Mouse (Mus musculus) ES-E14 (cell line): ENCODE measurements around the gene Lcn12. TPM values are rescaled to one million over a fixed set of nuclear protein-coding genes. Genes with fewer than 3 reads are reported as not detected.

Source experiments
- DNase-seq: peaks from one replicate; pipeline ENCODE4 v3.0.0-alpha.2; 2013; ENCODE audit warnings: low read depth, low spot score
- H3K27ac ChIP-seq: 2 replicates; pipeline ENCODE4 v1.5.1; 2012; ENCODE audit warnings: low read depth, mild to moderate bottlenecking, low read length, moderate library complexity, mixed read lengths; ENCODE audit not compliant: poor library complexity, insufficient read depth, severe bottlenecking
- H3K36me3 ChIP-seq: 2 replicates; pipeline ENCODE4 v1.6.1; 2012; ENCODE audit warnings: mild to moderate bottlenecking, low read length, moderate library complexity, mixed read lengths; ENCODE audit not compliant: control insufficient read depth, poor library complexity, insufficient read depth, severe bottlenecking
- H3K4me1 ChIP-seq, 2 experiments: fragments of 150-350 bp in 1 of 2; sonication (generic) in 1 of 2; 2 replicates each; pipeline ENCODE4 v1.6.1; 2012; ENCODE audit warnings: low read length in 2 of 2, mild to moderate bottlenecking in 1 of 2, mixed read lengths in 1 of 2; ENCODE audit not compliant: control insufficient read depth in 2 of 2, insufficient read depth in 2 of 2, poor library complexity in 1 of 2
- H3K4me3 ChIP-seq, 2 experiments: fragments of 150-350 bp in 1 of 2; sonication (generic) in 1 of 2; 2 replicates each; pipeline ENCODE4 v1.5.1; 2012; ENCODE audit warnings: low read length in 2 of 2, low read depth in 1 of 2, mild to moderate bottlenecking in 1 of 2, mixed read lengths in 1 of 2; ENCODE audit not compliant: insufficient read depth in 1 of 2, poor library complexity in 1 of 2, severe bottlenecking in 1 of 2
- H3K9ac ChIP-seq: 2 replicates; pipeline ENCODE4 v1.6.1; 2012; ENCODE audit warnings: low read depth, mild to moderate bottlenecking, low read length, mixed read lengths; ENCODE audit not compliant: poor library complexity, insufficient read depth, severe bottlenecking
- H3K9me3 ChIP-seq: fragments of 150-350 bp; sonication (generic); 2 replicates; pipeline ENCODE4 v1.6.1; 2012; ENCODE audit warnings: low read depth, mild to moderate bottlenecking, low read length; ENCODE audit not compliant: control insufficient read depth, insufficient read depth
- CHD2 ChIP-seq: IDR thresholded peaks from 2 replicates; pipeline ENCODE4 v1.6.1; 2014; ENCODE audit warnings: mild to moderate bottlenecking, low read depth, low read length, inconsistent platforms
- HCFC1 ChIP-seq: IDR thresholded peaks from 2 replicates; pipeline ENCODE4 v1.6.1; 2012; ENCODE audit warnings: low read length, inconsistent platforms, borderline replicate concordance; ENCODE audit not compliant: insufficient read depth
- MAFK ChIP-seq: IDR thresholded peaks from 2 replicates; pipeline ENCODE4 v1.6.1; 2014; ENCODE audit warnings: mild to moderate bottlenecking, low read depth, low read length, inconsistent platforms; ENCODE audit not compliant: insufficient read depth
- ZC3H11A ChIP-seq: IDR thresholded peaks from 2 replicates; pipeline ENCODE4 v1.6.1; 2012; ENCODE audit warnings: low read depth, mild to moderate bottlenecking, inconsistent platforms, low read length, borderline replicate concordance
- ZNF384 ChIP-seq: IDR thresholded peaks from 2 replicates; pipeline ENCODE4 v1.6.1; 2012; ENCODE audit warnings: low read depth, low read length, inconsistent platforms
- in situ Hi-C, 2 experiments: fragments of 600-800 bp; cut with MboI; formaldehyde crosslinking; loops; one replicate each; pipeline ENCODE4 v1.15.1; 2025; ENCODE audit warnings: low sequenced_read_pairs in 2 of 2, inconsistent platforms in 1 of 2; ENCODE audit not compliant: unreplicated experiment in 2 of 2
- total RNA-seq: library from RNA; depleted of rRNA; stranded (reverse); fragments of 300-350 nt; gene quantifications from 2 replicates; pipeline ENCODE4 v1.2.3, GENCODE M21; 2012

The Lcn12 gene
- total RNA-seq, 1 experiment = not detected

DNA sequence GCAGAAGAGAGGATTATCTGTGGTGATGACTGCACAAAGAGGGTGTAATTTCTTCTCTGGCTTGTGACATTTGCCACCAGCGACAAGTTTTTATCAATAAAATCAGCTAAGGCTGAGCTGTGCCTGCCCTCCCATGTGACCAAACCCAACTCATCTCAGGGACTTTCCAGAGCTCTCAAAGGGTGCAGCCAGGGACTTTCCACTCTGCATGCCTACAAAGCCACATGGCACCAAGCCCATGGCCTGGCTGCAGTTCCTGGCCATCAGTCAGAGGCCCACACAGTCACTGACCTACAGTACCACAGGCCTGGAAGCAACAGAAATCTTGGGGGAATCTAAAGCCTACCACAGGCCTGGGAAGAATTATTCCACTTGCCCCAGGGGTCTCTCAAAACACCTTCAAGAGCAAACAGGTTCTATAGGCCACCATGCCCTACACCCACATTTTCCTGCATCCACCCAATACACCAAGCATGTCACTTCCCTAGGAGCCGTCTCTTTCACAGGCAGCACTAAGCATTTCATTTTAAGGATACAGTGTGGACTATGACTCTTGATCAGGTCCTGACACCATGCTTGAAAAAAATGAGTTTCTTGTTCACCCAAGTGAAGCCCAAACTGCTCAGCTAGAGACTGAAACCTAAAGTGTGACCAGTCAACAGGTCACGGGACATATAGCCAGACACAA, 40.6 kb upstream of the Lcn12 start:
- in situ Hi-C loops = no loop called here
- TF ChIP-seq HCFC1 (no peak), CHD2 (no peak), MAFK (no peak), ZNF384 (no peak), ZC3H11A (no peak)
- Histone ChIP-seq H3K4me3 (no peak overlapping the region), H3K9ac (no peak overlapping the region), H3K36me3 (peaks cover 16% of the 10 kb centered on the region; the same call in 1 of the 2 replicates), H3K9me3 (no peaks in the 10 kb centered on the region), H3K27ac (no peak overlapping the region), H3K4me1 (no peaks in the 10 kb centered on the region)
- DNase-seq = no peak

DNA sequence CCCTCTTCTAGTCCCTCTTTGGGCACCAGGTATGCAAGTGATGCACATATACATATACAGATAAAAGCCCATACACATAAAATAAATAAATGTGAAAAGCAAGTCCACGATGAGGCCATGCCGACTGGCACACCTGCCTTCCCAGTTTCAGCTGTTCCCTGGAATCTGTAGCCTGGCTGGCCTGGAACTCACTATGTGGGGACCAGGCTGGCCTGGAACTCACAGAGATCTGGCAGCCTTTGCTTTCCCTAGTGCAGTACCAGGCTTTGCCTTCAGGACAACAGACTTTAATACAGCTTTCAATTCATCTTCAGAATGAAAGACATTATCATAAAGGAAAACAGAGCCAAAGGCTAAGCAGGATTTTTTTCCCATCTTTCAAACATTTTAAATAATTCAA, 40.0 kb upstream of the Lcn12 start:
- Histone ChIP-seq H3K4me1 (no peaks in the 10 kb centered on the region), H3K27ac (no peak overlapping the region), H3K9me3 (no peaks in the 10 kb centered on the region), H3K36me3 (peaks cover 14% of the 10 kb centered on the region; the same call in 1 of the 2 replicates), H3K9ac (no peak overlapping the region), H3K4me3 (no peak overlapping the region)
- TF ChIP-seq MAFK (no peak), ZC3H11A (no peak), HCFC1 (no peak), CHD2 (no peak), ZNF384 (no peak)
- in situ Hi-C loops = no loop called here
- DNase-seq = no peak

DNA sequence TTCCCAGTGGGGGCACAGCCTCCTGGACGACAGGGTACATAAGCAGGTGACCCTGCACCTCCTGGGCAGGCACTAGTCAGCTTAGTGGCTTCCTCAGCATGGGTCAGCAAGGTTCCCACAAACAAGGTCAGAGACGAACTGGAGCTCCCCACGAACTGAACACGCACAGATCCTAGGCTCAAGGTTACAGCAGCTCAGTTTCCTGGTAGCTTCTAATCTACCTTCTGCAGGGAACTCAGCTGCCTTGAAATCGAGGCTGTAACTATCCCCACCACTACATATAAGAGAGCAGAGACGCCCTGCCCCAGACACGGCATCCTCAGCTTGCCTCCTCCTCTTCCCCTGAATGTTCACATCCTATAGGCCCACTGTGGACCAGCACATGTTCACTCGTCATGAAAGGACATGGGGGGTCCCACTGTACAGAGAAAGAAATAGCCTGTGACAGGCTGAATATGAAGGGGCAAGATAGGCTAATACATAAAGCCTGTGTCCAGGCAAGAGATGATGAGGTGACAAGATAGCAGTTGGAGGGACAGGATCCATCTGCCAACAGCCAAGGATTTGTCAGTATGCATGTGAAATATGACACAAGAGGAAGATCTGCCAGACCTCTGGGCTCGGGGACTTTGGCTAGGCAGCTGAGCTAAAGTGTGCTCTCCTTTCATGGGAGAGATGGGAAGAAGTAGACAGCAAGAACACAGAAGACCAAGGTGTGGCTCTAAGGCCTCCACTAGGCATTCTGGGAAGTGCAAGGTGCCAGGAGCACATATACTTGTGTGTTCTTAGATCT, 33.0 kb upstream of the Lcn12 start:
- Histone ChIP-seq H3K4me1 (no peaks in the 10 kb centered on the region), H3K9ac (no peak overlapping the region), H3K4me3 (no peak overlapping the region), H3K9me3 (no peaks in the 10 kb centered on the region), H3K36me3 (peaks cover 45% of the 10 kb centered on the region), H3K27ac (no peak overlapping the region)
- TF ChIP-seq ZC3H11A = no peak
- TF ChIP-seq CHD2 = no peak
- TF ChIP-seq HCFC1 = no peak
- TF ChIP-seq MAFK = no peak
- no peak for TF ChIP-seq ZNF384
- in situ Hi-C loops = no loop called here
- no peak for DNase-seq

DNA sequence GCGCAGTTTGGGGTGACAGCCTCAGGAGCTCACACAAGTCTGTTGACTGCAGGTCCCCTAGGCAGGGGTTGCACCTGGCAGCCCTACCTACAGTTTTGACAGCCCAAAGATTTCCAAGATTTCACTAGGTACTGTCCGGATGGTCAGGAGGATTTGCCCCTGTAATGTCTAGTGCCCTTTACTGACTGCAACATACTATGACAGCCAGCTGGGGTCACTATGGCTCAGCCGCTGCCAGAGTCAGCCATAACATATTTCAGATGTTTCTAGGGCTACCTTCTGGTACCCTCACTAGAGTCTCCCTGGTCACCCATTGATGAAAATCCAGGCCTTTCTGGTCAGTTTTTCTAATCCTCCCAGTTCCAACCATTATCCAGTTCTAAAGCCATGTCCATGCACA, 16.2 kb upstream of the Lcn12 start:
- in situ Hi-C loops = no loop called here
- Histone ChIP-seq H3K4me3 (no peak overlapping the region), H3K36me3 (no peaks in the 10 kb centered on the region), H3K9me3 (no peaks in the 10 kb centered on the region), H3K4me1 (no peaks in the 10 kb centered on the region), H3K27ac (no peak overlapping the region), H3K9ac (no peak overlapping the region)
- DNase-seq = no peak
- TF ChIP-seq ZC3H11A = no peak
